Mouse (Mus musculus): ENCODE measurements at regions not wholly inside any gene's neighbourhood (a gene's known extent, or its start where the extent isn't known, plus 50 kb on each side); places are given as distances from the start of the nearest gene placed in this dataset.

DNA sequence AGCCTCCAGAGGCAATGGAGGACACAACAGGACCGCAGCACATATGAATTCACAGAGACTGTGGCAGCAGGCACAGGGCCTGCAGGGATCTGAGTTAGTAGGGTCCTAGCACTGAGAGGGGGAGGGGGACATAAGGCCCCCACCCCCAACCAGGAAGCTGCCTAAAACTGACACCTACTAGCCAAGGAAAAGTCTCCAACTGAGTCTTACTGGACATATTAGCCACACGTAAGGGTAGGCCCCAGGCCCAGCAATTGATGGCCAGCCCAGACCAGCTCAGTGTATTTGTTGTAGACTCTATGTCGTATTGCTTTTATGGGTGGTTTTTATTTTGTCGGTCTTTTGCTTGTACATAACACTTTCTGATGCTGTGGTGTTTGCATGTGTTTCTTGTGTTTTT is 153.4 kb upstream of the Map3k1 start:
- H3K9me3 ChIP-seq = no peaks in the 10 kb centered on the region
- H3K4me3 ChIP-seq = no peak overlapping the region
- no peak overlapping the region for H3K9ac ChIP-seq
- H3K27ac ChIP-seq = no peak overlapping the region
- no peaks in the 10 kb centered on the region for H3K27me3 ChIP-seq
- no peaks in the 10 kb centered on the region for H3K4me1 ChIP-seq
- WGBS = 80% methylated on average over 4 of the region's 4 CpGs
- H3K4me2 ChIP-seq = no peak overlapping the region
- no peaks in the 10 kb centered on the region for H3K36me3 ChIP-seq
- no peak for ATAC-seq (ENCODE audit: insufficient number of reproducible peaks, low FRiP score, low TSS enrichment, low read depth)

DNA sequence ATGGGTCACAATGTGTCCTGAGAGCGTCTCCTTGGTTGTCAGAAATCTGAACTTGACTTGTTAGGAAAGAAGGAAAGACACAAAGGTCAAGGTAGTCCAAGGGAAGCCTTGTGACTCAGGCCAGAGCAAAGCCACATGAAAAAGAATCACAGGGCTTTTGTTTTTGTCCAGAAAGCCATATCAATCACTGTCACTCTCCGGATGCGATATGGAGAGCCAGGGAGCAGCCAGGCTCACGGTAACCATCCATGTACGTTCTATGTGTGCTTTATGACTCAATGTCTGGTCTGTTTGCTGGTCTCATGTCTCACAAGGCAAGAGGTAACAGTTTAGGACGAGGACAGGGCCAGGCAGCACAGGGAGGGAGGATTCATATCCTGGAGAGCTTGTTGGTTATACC is 157.3 kb upstream of the Map3k1 start:
- WGBS = 78% methylated on average over 6 of the region's 6 CpGs
- ATAC-seq (ENCODE audit: insufficient number of reproducible peaks, low FRiP score, low TSS enrichment, low read depth) = no peak
- H3K9me3 ChIP-seq = no peaks in the 10 kb centered on the region
- no peak overlapping the region for H3K9ac ChIP-seq
- no peaks in the 10 kb centered on the region for H3K27me3 ChIP-seq
- H3K36me3 ChIP-seq = no peaks in the 10 kb centered on the region
- H3K27ac ChIP-seq = no peak overlapping the region
- H3K4me1 ChIP-seq = peaks cover 4% of the 10 kb centered on the region; the same call in 1 of the 2 replicates
- H3K4me2 ChIP-seq = no peak overlapping the region
- no peak overlapping the region for H3K4me3 ChIP-seq

DNA sequence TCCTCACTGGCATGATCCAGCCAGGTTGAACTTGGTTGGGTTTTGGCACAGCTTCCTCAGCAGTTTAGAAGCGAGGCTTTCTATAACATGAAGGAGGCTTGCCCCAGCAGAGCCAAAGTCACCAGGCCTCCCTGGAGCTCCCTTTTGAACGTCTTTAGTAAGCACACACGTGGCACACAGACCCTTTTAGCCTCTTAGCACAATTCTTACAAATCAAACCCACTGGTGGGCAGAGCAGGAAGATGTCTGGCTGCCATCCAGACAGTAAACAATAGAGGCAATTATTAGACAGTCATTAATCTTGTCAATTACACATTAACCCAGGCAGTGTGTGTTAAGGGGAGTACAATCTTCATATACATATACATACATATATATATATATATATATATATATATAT is 157.8 kb upstream of the Map3k1 start:
- Histone ChIP-seq H3K27me3 (no peaks in the 10 kb centered on the region), H3K9ac (no peak overlapping the region), H3K4me1 (peaks cover 4% of the 10 kb centered on the region; the same call in 1 of the 2 replicates), H3K36me3 (no peaks in the 10 kb centered on the region), H3K4me3 (no peak overlapping the region), H3K4me2 (no peak overlapping the region), H3K27ac (no peak overlapping the region), H3K9me3 (no peaks in the 10 kb centered on the region)
- 34% methylated on average over 3 of the region's 3 CpGs for WGBS
- ATAC-seq (ENCODE audit: insufficient number of reproducible peaks, low FRiP score, low TSS enrichment, low read depth) = no peak

DNA sequence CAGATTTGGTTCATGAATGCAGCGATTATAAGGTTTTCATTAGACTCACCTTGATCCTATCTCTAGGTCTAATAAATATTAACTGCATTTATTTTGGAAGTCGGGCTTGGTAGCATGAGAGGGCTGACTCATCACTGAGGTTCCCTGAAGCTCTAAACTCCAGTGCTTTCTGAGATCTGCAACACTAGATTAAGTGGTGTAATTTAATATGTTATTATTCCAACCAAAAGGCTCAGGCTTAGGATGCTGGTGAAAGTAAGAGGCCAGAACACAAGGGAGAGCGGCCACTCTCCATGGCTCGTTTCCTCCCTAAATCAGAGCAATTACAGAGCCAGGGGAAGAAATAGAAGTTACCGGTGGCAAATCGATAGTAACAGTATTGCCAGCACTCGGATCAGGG is 159.4 kb upstream of the Map3k1 start:
- Histone ChIP-seq H3K36me3 (no peaks in the 10 kb centered on the region), H3K4me3 (no peak overlapping the region), H3K9me3 (no peaks in the 10 kb centered on the region), H3K9ac (no peak overlapping the region), H3K27ac (no peak overlapping the region), H3K4me2 (no peak overlapping the region), H3K4me1 (peaks cover 4% of the 10 kb centered on the region; the same call in 1 of the 2 replicates), H3K27me3 (no peaks in the 10 kb centered on the region)
- ATAC-seq (ENCODE audit: insufficient number of reproducible peaks, low FRiP score, low TSS enrichment, low read depth) = no peak
- 45% methylated on average over 7 of the region's 7 CpGs for WGBS

DNA sequence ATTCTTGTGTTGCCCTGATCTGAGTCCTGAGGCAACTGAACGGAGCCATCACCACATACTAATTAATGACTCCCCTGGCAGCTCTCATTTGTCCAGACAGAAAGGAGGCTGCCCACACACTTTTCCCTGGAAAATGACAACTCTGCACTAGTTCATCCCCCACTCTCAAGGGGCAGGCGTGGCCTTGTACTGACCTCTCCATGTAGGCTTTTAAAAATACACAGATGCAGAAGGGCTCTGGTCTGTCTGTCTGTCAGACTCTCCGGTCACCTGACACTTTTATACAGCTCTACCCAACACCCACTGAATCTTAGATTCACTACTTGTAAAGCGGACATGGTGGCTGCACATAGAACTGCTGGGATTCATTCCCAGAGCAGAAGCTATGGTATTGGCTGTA is 165.5 kb upstream of the Map3k1 start:
- H3K9me3 ChIP-seq = no peaks in the 10 kb centered on the region
- H3K9ac ChIP-seq = no peak overlapping the region
- no peaks in the 10 kb centered on the region for H3K27me3 ChIP-seq
- no peaks in the 10 kb centered on the region for H3K36me3 ChIP-seq
- WGBS = 48% methylated on average over 4 of the region's 4 CpGs
- no peak overlapping the region for H3K4me3 ChIP-seq
- ATAC-seq (ENCODE audit: insufficient number of reproducible peaks, low FRiP score, low TSS enrichment, low read depth) = no peak
- H3K27ac ChIP-seq = no peak overlapping the region
- H3K4me1 ChIP-seq = peaks cover 10% of the 10 kb centered on the region
- H3K4me2 ChIP-seq = no peak overlapping the region

DNA sequence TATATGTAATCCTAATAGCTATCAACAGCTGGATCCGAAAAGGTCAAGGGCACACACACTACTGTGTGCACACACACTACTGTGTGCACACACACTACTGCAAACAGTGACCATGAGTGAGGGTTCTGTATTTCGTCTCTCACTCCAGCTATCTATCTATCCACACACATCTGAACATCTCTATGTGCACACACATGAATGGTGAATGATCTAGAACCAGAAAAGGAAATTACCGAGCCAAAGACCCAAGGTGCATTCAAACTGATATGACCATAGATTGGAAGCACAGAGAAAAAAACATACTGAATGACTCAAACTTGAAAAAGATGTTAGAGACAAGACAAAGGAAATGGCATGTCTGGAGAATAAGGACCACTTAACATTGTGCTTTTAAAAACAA is 166.8 kb upstream of the Map3k1 start:
- no peak overlapping the region for H3K27ac ChIP-seq
- WGBS = 89% methylated on average over 3 of the region's 3 CpGs
- H3K36me3 ChIP-seq = no peaks in the 10 kb centered on the region
- H3K4me3 ChIP-seq = no peak overlapping the region
- no peaks in the 10 kb centered on the region for H3K27me3 ChIP-seq
- ATAC-seq (ENCODE audit: insufficient number of reproducible peaks, low FRiP score, low TSS enrichment, low read depth) = no peak
- peaks cover 17% of the 10 kb centered on the region for H3K4me1 ChIP-seq
- no peak overlapping the region for H3K4me2 ChIP-seq
- no peaks in the 10 kb centered on the region for H3K9me3 ChIP-seq
- no peak overlapping the region for H3K9ac ChIP-seq

DNA sequence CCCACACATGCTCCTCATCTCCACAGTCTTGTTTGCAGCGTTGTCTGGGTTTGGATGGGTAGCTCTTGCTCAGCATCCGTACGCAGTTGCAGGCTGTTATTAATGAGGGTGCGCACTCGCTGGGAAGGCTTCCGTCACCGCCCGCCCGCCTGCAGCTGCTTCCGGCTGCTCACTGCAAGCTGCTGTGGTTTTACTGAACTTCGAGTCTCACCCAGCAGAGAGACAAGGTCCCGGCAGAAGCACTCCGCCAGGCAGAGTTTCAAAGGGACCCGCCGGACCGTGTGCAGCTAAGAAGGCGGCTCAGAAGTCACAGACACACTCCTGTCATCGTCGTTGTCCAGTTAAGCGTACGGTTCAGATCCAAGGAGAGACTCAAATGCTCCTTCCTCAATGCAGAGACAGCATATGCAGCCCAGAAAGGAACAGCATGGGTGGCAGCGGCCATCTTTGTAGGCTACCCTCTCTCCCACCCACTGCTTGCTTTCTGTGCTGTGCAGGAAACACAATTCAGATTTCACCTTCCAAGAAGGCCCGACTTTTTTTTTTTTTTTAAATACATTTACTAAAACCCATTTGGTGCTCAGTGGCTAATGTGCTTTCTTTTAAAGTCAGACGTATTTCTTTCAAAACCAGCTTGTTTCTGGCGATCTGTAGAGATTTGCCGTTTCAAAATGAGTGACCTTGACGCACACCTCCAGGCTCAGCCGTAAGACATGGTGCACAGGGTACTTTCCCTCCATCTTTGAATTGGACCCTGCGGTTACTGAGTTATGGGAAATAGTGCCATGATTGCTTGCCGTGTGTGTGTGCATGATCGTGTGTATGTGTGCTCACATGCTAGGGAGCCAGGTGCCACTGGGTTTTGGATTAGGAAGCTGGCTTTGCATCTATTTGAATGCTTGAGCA is 169.2 kb upstream of the Map3k1 start:
- no peak for ATAC-seq (ENCODE audit: insufficient number of reproducible peaks, low FRiP score, low TSS enrichment, low read depth)
- 82% methylated on average over 31 of the region's 31 CpGs for WGBS
- Histone ChIP-seq H3K9me3 (no peaks in the 10 kb centered on the region), H3K4me1 (peaks cover 17% of the 10 kb centered on the region), H3K9ac (no peak overlapping the region), H3K27ac (peak overlapping the region; percentile 38; the same call in 1 of the 2 replicates), H3K4me3 (no peak overlapping the region), H3K4me2 (no peak overlapping the region), H3K27me3 (no peaks in the 10 kb centered on the region), H3K36me3 (no peaks in the 10 kb centered on the region)

DNA sequence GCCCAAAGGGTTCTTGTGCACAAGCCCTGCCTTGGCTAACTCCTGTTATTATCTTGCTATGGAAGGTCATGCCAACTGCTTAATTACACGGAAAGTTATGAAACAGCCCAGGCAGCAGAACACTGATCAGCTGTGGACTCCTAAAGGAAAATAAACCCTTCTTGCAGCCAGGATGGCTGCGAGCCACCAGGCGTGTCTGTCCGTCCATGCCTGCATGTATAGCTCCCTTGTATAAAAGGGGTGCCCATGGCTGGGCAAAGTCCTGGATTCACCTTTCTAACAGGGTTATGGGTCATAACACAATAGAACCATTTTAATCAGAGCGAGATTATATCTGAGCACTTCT is 169.9 kb upstream of the Map3k1 start:
- peak overlapping the region; percentile 38; the same call in 1 of the 2 replicates for H3K27ac ChIP-seq
- 60% methylated on average over 5 of the region's 5 CpGs for WGBS
- no peak for ATAC-seq (ENCODE audit: insufficient number of reproducible peaks, low FRiP score, low TSS enrichment, low read depth)

DNA sequence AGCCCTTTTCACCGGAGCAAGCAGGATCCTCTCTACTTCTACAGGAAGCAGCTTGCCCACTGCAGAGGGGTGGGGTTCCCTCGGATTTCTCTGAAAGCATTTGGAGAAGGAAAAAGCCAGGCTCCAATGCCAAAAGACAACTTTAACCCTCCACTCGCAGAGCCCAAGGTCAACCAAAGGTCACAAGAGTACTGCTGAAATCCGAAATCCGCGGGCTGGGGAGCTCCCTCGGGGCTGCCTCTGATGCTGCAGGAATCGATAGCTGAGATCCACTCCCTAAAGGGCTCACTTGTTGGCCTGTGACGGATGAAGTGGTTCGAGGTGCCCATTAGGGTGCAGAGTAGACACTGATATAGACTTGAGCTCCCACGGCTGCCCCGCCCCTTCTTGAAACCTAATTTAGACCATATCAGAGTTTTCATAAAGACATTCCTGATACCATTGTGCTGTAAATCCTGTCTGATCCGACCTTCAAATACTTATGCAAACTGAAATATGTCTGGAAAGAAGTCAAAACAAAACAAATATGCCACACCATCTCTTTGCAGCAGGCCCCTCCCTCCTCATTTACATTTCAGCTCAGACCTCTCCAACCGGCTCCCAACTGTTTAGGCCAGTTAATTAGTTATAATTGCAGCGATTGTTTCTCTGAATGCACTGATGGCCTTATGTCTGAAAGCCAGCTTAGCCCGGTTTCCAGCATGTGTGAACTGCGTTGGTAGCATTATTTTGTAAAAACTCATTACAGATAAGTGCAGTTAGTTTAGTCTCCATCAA is 170.8 kb upstream of the Map3k1 start:
- no peaks in the 10 kb centered on the region for H3K9me3 ChIP-seq
- no peak overlapping the region for H3K4me3 ChIP-seq
- peak overlapping the region; percentile 15 for H3K4me2 ChIP-seq
- no peaks in the 10 kb centered on the region for H3K27me3 ChIP-seq
- no peaks in the 10 kb centered on the region for H3K36me3 ChIP-seq
- ATAC-seq (ENCODE audit: insufficient number of reproducible peaks, low FRiP score, low TSS enrichment, low read depth) = no peak
- H3K4me1 ChIP-seq = peaks cover 17% of the 10 kb centered on the region
- WGBS = 36% methylated on average over 17 of the region's 17 CpGs
- no peak overlapping the region for H3K9ac ChIP-seq
- peak overlapping the region; percentile 51 for H3K27ac ChIP-seq

More for the DNA sequence above, 169.9 kb upstream of the Map3k1 start:
- Histone ChIP-seq H3K36me3 (no peaks in the 10 kb centered on the region), H3K9me3 (no peaks in the 10 kb centered on the region), H3K27me3 (no peaks in the 10 kb centered on the region), H3K9ac (no peak overlapping the region), H3K4me2 (no peak overlapping the region), H3K4me3 (no peak overlapping the region), H3K4me1 (peaks cover 17% of the 10 kb centered on the region)

DNA sequence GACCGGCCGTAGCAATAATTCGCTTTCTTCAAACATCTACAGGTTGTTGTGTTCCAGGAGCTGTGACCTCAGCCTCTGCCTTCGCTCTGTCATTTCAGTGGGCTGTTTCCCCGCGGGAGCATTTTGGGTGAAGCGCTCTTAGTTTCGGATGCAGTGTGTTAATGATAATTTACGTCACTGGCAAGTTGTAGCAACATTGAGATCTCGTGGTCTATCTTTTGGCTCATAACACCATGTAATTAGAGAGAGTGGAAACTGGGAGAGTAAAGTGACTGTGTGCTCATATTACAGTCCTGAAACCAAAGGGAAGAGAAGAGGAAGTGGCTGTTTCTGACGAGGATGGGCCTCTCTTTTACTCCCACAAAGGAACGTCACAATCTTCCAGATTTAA is 171.4 kb upstream of the Map3k1 start:
- Histone ChIP-seq H3K4me2 (no peak overlapping the region), H3K9me3 (no peaks in the 10 kb centered on the region), H3K9ac (no peak overlapping the region), H3K4me3 (no peak overlapping the region), H3K36me3 (no peaks in the 10 kb centered on the region), H3K27me3 (no peaks in the 10 kb centered on the region), H3K4me1 (peaks cover 17% of the 10 kb centered on the region), H3K27ac (no peak overlapping the region)
- WGBS = 56% methylated on average over 12 of the region's 12 CpGs
- ATAC-seq (ENCODE audit: insufficient number of reproducible peaks, low FRiP score, low TSS enrichment, low read depth) = no peak

DNA sequence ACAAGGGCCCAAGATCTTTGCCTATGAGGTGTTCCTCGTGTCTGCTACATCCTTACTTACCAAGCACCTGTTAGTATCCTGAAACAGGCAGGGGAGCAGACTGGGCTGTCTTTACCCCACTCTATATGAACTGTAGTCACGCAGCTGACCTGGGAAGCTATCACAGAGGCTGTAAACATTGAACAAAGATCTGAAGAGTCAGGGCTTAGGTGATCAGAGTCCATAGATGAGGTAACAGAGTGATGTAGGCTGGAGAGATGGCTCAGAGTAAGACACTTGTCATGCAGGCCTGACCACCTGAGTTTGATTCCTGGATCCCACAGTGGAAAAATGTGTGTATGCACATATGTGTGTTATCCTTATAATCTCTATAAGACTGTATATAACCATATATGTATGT is 172.3 kb upstream of the Map3k1 start:
- H3K4me3 ChIP-seq = no peak overlapping the region
- no peak overlapping the region for H3K9ac ChIP-seq
- H3K27ac ChIP-seq = no peak overlapping the region
- H3K9me3 ChIP-seq = no peaks in the 10 kb centered on the region
- H3K27me3 ChIP-seq = no peaks in the 10 kb centered on the region
- no peak overlapping the region for H3K4me2 ChIP-seq
- H3K4me1 ChIP-seq = peaks cover 17% of the 10 kb centered on the region
- H3K36me3 ChIP-seq = no peaks in the 10 kb centered on the region
- no peak for ATAC-seq (ENCODE audit: insufficient number of reproducible peaks, low FRiP score, low TSS enrichment, low read depth)
- WGBS = 90% methylated on average over 2 of the region's 2 CpGs

DNA sequence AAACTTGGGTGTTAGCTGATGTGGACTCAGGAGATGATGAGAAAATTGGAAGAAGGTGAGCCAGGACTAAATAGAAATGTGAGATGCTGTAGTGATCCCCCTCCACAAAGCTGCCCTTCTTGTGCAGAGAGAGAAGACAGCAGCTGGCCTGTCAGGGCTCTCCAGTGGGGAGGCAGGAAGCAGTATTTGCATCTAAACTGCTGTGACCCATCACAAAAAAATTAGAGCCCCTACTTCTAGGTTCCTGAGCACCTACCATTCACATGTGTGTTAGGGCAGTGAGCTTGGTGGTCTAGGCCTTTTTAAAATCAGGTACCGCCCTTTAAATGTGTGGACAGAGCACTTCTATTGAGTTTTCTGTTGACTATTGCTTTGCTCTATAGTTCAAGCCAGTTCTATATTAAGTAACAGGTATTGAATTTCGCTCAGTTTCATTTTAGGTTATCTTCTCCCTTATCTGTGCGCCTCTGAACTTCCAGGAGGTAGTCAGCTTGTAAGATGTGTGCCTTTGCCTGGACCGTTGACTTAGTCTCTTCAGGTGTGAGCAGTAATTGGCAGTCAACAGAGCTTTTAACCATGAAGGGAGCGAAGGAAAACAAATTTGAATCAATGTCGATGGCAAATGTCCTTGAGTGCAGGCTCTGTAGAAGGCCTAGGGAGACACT is 174.1 kb upstream of the Map3k1 start:
- WGBS = 85% methylated on average over 6 of the region's 6 CpGs
- Histone ChIP-seq H3K27ac (no peak overlapping the region), H3K4me3 (no peak overlapping the region), H3K4me1 (peaks cover 17% of the 10 kb centered on the region), H3K9me3 (no peaks in the 10 kb centered on the region), H3K27me3 (no peaks in the 10 kb centered on the region), H3K36me3 (no peaks in the 10 kb centered on the region), H3K4me2 (no peak overlapping the region), H3K9ac (no peak overlapping the region)
- ATAC-seq (ENCODE audit: insufficient number of reproducible peaks, low FRiP score, low TSS enrichment, low read depth) = no peak
